Mouse (Mus musculus) bone marrow macrophage, adult 2 months (primary cell): ENCODE measurements around the gene Homer1.

Source experiments
- CTCF ChIP-seq: IDR thresholded peaks from 2 replicates; pipeline ENCODE4 v1.5.1; 2012; ENCODE audit warnings: low read depth, mild to moderate bottlenecking, low read length, moderate library complexity
- POLR2A ChIP-seq: IDR thresholded peaks from 2 replicates; pipeline ENCODE4 v1.6.1; 2012; ENCODE audit warnings: mild to moderate bottlenecking, low read depth, low read length, borderline replicate concordance

GRCm38 (mm10) chr13:93410343-93410742 lies 110.9 kb downstream of the Homer1 start:
- TF ChIP-seq CTCF (no peak), POLR2A (no peak)
